Mouse (Mus musculus) erythroblast, embryonic 14.5 days (primary cell): ENCODE data around the gene Rgl3.

Source experiments
- GATA1 ChIP-seq: IDR thresholded peaks from 2 replicates; pipeline ENCODE4 v1.6.1; 2012; ENCODE audit warnings: low read length, inconsistent platforms, mixed read lengths
- TAL1 ChIP-seq: IDR thresholded peaks from 3 replicates; pipeline ENCODE4 v1.6.1; 2012; ENCODE audit warnings: low read length, inconsistent platforms, mixed read lengths

DNA sequence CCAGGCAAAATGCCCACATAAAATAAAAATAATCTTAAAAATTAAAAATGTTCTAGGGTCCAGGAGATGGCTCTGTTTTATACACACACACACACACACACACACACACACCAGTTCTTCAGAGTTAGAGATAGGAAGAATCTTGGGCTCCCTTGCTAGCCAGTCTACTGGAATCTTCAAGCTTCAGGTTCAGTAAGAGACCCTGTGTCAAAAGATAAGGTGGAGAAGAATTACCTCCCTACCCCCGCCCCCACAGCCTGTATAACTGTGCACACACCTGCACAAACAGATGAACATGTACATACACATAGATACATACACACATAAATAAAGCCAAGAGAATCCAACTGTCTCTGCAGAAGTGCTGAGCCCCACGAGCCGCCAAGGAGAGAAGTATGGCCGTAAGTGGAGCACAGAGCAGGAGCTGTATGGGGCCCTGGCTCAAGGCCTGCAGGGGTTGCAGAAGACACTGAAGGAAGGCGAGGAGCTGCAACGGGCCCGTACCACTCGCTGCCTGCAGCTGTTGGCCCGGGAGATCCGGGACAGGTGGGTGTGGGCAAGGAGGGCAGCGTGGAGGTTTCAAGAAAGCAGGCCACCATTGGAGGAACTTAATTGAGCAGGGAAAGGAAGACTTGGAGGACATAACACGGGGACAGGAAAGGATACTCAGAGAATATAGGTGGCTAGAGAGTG, 56.7 kb downstream of the Rgl3 start:
- TF ChIP-seq GATA1 (no peak), TAL1 (no peak)
